Mouse (Mus musculus) heart, postnatal 14 days (tissue): ENCODE data around the gene Susd2. TPM values are rescaled to one million over a fixed set of nuclear protein-coding genes. Genes with fewer than 3 reads are reported as not detected.

Source experiments
- DNase-seq, 2 experiments: peaks; one replicate each; pipeline ENCODE4 v3.0.0; 2021 to 2022
- intact Hi-C: fragments of 180-260 bp; cut with DNase I; formaldehyde crosslinking; loops from one replicate; pipeline ENCODE4 v1.15.1; 2025
- total RNA-seq, 2 experiments: library from RNA; stranded (reverse); gene quantifications; 2 replicates each; pipeline ENCODE4 v1.2.3; 2021

Susd2 gene
- total RNA-seq, 2 experiments from 2014 or later: 2.4 to 2.5 TPM

GRCm38 (mm10) chr10:75633048-75633447 is 10.8 kb downstream of the Susd2 start:
- intact Hi-C loops: no loop called here
- peak; percentile 45 to 59 for DNase-seq

GRCm38 (mm10) chr10:75632633-75633032 is 11.2 kb downstream of the Susd2 start:
- intact Hi-C loops: no loop called here
- DNase-seq: peak; percentile 55 to 65

DNA sequence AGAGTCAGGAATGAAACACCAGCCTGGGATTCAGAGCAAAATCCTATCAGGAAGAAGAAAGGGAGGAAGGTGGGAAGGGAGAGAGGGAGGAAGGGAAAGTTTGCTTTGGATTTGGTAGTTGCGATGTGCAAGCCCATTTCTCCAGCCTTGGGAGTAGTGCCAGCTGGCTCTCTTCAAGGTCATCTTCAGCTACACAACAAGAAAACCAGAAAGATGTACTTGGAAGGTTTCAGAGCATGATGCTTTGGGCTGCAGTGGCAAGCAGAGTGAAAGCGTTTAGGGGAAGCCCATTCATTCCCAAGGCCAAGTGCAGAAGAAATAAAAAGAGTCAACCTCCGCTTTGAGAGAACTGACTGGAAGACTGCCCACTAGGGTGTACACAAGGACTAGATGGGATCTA is 16.3 kb downstream of the Susd2 start:
- intact Hi-C loops: no loop called here
- DNase-seq: peak; percentile 42

DNA sequence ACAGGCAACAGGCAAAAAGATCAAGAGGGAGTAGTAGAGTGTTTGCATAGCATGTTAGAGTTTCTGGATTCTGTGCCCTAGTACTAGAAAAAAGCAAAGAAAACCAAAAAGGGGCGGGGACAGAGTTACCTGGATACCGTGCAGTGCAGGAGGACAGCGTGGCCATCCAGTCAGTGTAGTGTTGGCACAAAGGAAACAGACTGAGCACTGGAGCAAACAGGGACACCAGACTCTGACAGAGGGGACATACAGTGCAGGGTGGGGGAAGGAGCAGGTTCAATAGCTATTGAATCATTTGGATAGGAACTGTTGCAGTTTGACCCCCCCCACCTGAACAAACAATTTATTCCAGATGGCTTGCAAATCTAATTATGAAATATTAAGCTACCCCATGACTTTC is 16.8 kb downstream of the Susd2 start:
- intact Hi-C loops: no loop called here

DNA sequence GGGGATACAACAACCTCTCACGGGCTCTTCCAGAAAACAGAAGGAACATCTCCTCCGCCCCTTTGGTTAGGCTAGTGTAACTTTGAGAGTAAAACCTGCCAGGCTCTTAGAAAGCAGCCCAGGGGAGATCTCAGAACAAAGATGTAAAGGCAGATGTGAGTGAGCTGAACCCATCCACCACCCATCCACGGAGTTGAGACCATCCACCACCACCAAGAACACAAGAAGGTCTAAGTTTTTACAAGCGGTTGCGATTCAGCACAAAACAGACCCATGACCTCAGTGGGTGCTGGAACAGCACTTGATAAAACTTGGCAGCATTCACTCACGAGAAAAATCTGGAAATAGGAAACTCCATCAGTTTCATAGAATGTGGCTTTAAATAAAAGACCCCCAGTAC is 17.9 kb downstream of the Susd2 start:
- intact Hi-C loops: no loop called here
- no peak for DNase-seq

More for the DNA sequence above, 16.8 kb downstream of the Susd2 start:
- DNase-seq: no peak

GRCm38 (mm10) chr10:75620818-75621217 is 23.0 kb downstream of the Susd2 start:
- intact Hi-C loops: no loop called here

GRCm38 (mm10) chr10:75616044-75616443 is 27.8 kb downstream of the Susd2 start:
- no peak for DNase-seq
- intact Hi-C loops: no loop called here

More at GRCm38 (mm10) chr10:75620818-75621217, 23.0 kb downstream of the Susd2 start:
- no peak for DNase-seq

GRCm38 (mm10) chr10:75610486-75610885 is 33.3 kb downstream of the Susd2 start:
- intact Hi-C loops: no loop called here
- no peak for DNase-seq

DNA sequence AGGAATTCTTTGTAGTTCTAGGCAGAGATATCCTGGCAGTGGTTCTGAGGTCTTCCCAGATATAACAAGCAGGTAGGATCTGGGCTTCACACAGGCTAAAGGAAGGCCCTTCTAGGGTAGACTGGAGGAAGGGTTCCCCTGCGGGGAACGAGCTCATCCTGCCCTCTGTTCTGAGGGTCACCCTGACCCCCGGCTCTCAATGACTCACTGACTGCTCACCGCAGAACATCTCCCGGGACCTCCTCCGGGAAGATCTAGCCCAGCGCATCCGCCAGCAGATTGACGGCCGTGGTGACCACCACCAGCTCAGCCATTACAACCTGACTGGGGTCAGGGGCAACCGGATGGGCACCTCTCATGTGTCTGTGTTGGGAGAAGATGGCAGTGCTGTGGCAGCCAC is 34.8 kb downstream of the Susd2 start:
- DNase-seq: no peak
- intact Hi-C loops: no loop called here

DNA sequence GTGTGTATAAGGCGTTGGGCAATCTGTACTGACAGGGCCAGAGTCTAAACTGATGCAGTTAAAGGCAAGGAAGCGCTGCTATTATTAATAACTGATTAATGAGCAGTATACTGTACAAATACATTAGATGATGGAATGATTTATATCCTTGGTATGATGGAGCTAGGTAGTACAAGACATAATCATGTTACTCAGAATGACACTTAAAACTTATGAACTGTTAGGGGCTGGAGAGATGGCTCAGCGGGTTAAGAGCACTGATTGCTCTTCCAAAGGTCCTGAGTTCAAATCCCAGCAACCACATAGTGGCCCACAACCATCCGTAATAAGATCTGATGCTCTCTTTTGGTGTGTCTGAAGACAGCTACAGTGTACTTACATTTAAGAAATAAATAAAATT is 36.6 kb downstream of the Susd2 start:
- no peak for DNase-seq
- intact Hi-C loops: no loop called here

GRCm38 (mm10) chr10:75605162-75605846 is 38.5 kb downstream of the Susd2 start:
- intact Hi-C loops: no loop called here
- DNase-seq: no peak

DNA sequence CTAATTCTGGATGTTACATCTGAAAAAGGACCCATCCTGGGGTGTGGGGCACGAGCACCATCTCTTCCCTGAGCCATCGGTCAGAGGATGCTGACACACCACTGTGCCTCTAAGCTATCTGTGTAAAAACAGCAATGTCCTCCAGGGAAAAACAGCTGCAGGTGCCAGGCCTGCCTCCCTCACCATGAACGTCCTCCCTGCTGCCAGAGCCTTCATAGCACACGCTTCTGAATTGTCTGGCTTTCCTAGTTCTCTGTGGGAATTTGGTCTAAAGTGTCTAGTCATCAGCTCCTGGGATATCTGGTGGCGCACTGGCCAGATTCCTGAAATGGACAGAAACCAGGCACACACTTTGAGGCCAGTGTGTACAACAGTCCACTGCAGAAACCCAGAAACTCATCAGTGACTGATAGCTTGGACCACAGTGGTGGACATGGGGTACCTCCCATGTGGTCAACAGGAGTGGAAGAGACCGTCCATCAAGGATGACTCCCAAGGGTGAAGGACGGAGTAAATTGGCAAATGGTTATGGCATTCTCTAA is 43.5 kb downstream of the Susd2 start:
- DNase-seq: no peak
- intact Hi-C loops: no loop called here

- DNase-seq: peak; percentile 83 to 86
- intact Hi-C loops: no loop called here
Measured at GRCm38 (mm10) chr10:75595981-75596380, 47.8 kb downstream of the Susd2 start.

GRCm38 (mm10) chr10:75592585-75592984 is 51.2 kb downstream of the Susd2 start:
- intact Hi-C loops: no loop called here

DNA sequence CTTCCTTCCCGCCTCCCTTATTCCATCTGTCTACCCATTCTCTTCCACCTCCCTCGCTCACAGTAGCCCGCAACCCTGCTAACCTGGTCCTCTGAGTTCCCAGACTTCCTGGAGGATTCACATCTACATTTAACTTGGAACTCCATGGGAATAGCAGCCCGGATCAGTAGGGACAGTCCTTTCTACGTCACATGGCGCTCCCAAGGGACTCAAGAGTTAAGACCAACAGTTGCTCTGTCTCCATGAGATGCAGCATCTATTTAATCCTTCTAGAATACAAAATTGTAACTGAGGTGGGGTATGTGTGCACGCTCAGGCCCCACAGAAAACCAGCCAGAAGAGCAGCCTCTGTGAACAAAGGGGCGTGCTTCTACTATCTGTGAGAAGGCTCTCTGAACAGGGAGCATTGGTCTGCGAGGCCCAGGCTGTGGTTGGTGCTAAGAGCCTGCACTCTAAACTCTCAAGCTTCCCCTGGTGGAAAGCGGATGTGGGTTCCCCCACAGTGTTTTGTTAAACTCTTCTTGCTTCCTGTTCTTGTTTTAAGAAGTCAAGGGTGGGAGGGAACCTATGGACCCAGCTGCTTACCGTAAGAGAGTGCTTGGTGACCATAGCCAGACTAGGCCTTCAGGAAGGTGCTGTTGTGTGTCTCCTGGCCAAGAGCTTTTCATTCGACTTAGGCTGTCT is 52.5 kb downstream of the Susd2 start:
- intact Hi-C loops: no loop called here

More at GRCm38 (mm10) chr10:75592585-75592984, 51.2 kb downstream of the Susd2 start:
- DNase-seq: no peak

DNA sequence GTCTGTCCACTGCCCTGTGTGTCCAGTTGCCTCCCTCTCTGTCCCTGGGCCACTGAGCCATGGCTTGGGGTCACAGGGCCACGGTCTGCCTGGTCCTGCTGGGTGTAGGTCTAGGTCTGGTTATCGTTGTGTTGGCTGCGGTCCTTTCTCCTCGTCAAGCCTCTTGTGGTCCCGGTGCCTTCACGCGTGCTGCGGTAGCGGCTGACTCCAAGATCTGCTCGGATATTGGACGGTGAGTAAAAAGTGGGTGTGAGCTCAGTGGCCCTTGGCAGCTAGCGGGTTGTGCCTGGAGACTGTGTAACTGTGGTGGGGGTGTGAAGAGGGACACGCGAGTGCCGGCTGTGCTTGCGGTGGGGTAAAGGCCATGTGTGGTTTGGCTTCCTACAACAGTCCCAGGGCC is 54.2 kb downstream of the Susd2 start:
- peak; percentile 32 to 45 for DNase-seq

More for the DNA sequence above, 52.5 kb downstream of the Susd2 start:
- DNase-seq: peak; percentile 52 to 54

DNA sequence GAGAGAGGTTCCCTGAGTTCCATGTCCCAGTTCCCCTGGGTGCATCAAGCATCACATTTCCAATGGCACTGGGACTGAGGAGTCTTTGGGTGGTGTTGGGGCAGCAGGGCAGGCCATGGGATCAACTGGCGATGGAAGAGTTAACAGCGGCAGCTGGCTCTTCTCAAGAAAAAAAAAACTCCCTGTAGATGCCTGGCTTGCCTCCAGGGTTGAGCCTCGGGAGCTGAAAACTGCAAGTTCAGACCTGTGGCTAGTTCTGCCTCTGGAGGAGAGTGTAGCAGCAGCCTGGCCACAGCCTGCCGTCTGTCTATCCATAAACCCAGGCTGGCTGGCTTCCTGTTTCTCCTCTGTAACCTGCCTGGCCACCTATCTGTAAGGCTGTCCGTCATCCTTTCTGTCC is 54.7 kb downstream of the Susd2 start, which contains the start of gene Ggt5:
Ggt5 (plus strand) TSS at position 212 of the 400 bp plus-strand sequence.
- intact Hi-C loops: loop anchor here (5.0 kb wide), 3 partner anchors 248 to 363 kb away; partner anchors contain the start of genes Gm5134 and Gstt2
- peak; percentile 72 to 77 for DNase-seq

More for the DNA sequence above, 54.2 kb downstream of the Susd2 start:
- intact Hi-C loops: loop anchor here (5.0 kb wide), 3 partner anchors 248 to 363 kb away; partner anchors contain the start of genes Gm5134 and Gstt2

GRCm38 (mm10) chr10:75588336-75588735 is 55.5 kb downstream of the Susd2 start:
- intact Hi-C loops: loop anchor here (5.0 kb wide), 3 partner anchors 249 to 364 kb away; partner anchors contain the start of genes Gm5134 and Gstt2
- peak; percentile 43 to 46 for DNase-seq

GRCm38 (mm10) chr10:75587781-75588180 is 56.0 kb downstream of the Susd2 start:
- peak; percentile 43 to 48 for DNase-seq
- intact Hi-C loops: loop anchor here (2.0 to 5.0 kb wide), 4 partner anchors 115 to 365 kb away; partner anchors contain the start of genes Gm5134 and Gstt2
